Mouse (Mus musculus) limb, embryonic 14.5 days (tissue): ENCODE results near the gene 1700012B07Rik. TPM values are rescaled to one million over a fixed set of nuclear protein-coding genes. Genes with fewer than 3 reads are reported as not detected.

ENCODE experiments used
- ATAC-seq: fragments of 200-750 bp; cut with Nextera tagmentation; 2 replicates; pipeline ENCODE4 v1.8.0; 2017; ENCODE audit warnings: low read depth, moderate number of reproducible peaks, moderate TSS enrichment; ENCODE audit not compliant: low FRiP score
- DNase-seq: peaks from one replicate; pipeline ENCODE4 v3.0.0-alpha.2; 2015; ENCODE audit warnings: low spot score
- H3K27ac ChIP-seq: fragments of 300-500 bp; sonication (generic); replicated peaks from 2 replicates; pipeline ENCODE4 v1.5.1; 2014; ENCODE audit warnings: low read depth, mild to moderate bottlenecking, low read length, moderate library complexity, mixed read lengths
- H3K27me3 ChIP-seq: fragments of 300-500 bp; sonication (generic); 2 replicates; pipeline ENCODE4 v1.6.1; 2014; ENCODE audit warnings: low read length, mixed read lengths; ENCODE audit not compliant: control insufficient read depth, insufficient read depth
- H3K36me3 ChIP-seq: fragments of 300-500 bp; sonication (generic); 2 replicates; pipeline ENCODE4 v1.6.1; 2014; ENCODE audit warnings: mild to moderate bottlenecking, low read length, moderate library complexity, mixed read lengths; ENCODE audit not compliant: control insufficient read depth, insufficient read depth
- H3K4me1 ChIP-seq: fragments of 300-500 bp; sonication (generic); 2 replicates; pipeline ENCODE4 v1.6.1; 2014; ENCODE audit warnings: antibody characterized with exemption, low read length, mixed read lengths; ENCODE audit not compliant: control insufficient read depth, insufficient read depth
- H3K4me2 ChIP-seq: fragments of 300-500 bp; sonication (generic); replicated peaks from 2 replicates; pipeline ENCODE4 v1.6.1; 2014; ENCODE audit warnings: low read depth, mild to moderate bottlenecking, low read length, moderate library complexity; ENCODE audit not compliant: severe bottlenecking
- H3K4me3 ChIP-seq: fragments of 300-500 bp; sonication (generic); replicated peaks from 2 replicates; pipeline ENCODE4 v1.5.1; 2014; ENCODE audit warnings: low read length
- H3K9ac ChIP-seq: fragments of 300-500 bp; sonication (generic); 2 replicates; pipeline ENCODE4 v1.6.1; 2014; ENCODE audit warnings: mild to moderate bottlenecking, low read depth, low read length, moderate library complexity; ENCODE audit not compliant: severe bottlenecking
- H3K9me3 ChIP-seq: fragments of 300-500 bp; sonication (generic); 2 replicates; pipeline ENCODE4 v1.6.1; 2016; ENCODE audit warnings: low read length; ENCODE audit not compliant: control insufficient read depth
- POLR2A ChIP-seq: fragments of 200-500 bp; IDR thresholded peaks from 2 replicates; pipeline ENCODE4 v1.8.0; 2012; ENCODE audit warnings: inconsistent platforms, mild to moderate bottlenecking, moderate library complexity, borderline replicate concordance; ENCODE audit not compliant: insufficient read depth, insufficient read length; ENCODE audit errors: extremely low read depth
- WGBS: fragments of 180-500 bp; shearing (Covaris S2); extraction: QIAGEN DNeasy Blood & Tissue Kit; methylation state at CpG from one replicate; pipeline ENCODE4 v1.1.7; 2014; 5-methylcytosine and 5-hydroxymethylcytosine counted together
- polyA plus RNA-seq, 2 experiments: library from polyadenylated mRNA; depleted of rRNA in 1 of 2; stranded (reverse) in 1 of 2; unstranded in 1 of 2; fragments of >200 nt; fragmentation: Nextera tagmentation in 1 of 2; extraction: Ambion mirVana in 1 of 2; gene quantifications; 2 replicates each; pipeline versions ENCODE4 v1.2.1 to v1.2.3; 2012 to 2014

The 1700012B07Rik gene
- polyA plus RNA-seq, 2 experiments, result not detected

GRCm38 (mm10) chr11:109817405-109817804 is 10.4 kb downstream of the 1700012B07Rik start:
- H3K9ac ChIP-seq, result no peak overlapping the region

GRCm38 (mm10) chr11:109816911-109817310 is 10.9 kb downstream of the 1700012B07Rik start:
- Histone ChIP-seq H3K9ac (no peak overlapping the region), H3K36me3 (no peaks in the 10 kb centered on the region), H3K9me3 (no peaks in the 10 kb centered on the region), H3K27ac (no peak overlapping the region), H3K4me3 (no peak overlapping the region), H3K4me1 (no peaks in the 10 kb centered on the region), H3K4me2 (no peak overlapping the region), H3K27me3 (no peaks in the 10 kb centered on the region)
- DNase-seq, result no peak
- WGBS, result 65% methylated on average over 1 of the region's 1 CpGs
- no peak for TF ChIP-seq POLR2A
- ATAC-seq, result no peak

More at GRCm38 (mm10) chr11:109817405-109817804, 10.4 kb downstream of the 1700012B07Rik start:
- H3K27ac ChIP-seq, result no peak overlapping the region
- WGBS, result 80% methylated on average over 3 of the region's 3 CpGs
- no peak overlapping the region for H3K4me2 ChIP-seq
- ATAC-seq, result no peak
- no peak overlapping the region for H3K4me3 ChIP-seq
- H3K9me3 ChIP-seq, result no peaks in the 10 kb centered on the region
- H3K27me3 ChIP-seq, result no peaks in the 10 kb centered on the region
- no peak for DNase-seq
- no peaks in the 10 kb centered on the region for H3K4me1 ChIP-seq
- TF ChIP-seq POLR2A, result no peak
- no peaks in the 10 kb centered on the region for H3K36me3 ChIP-seq

GRCm38 (mm10) chr11:109811721-109812120 is 16.1 kb downstream of the 1700012B07Rik start:
- WGBS, result 73% methylated on average over 2 of the region's 2 CpGs
- ATAC-seq, result no peak
- peaks cover 4% of the 10 kb centered on the region; the same call in 1 of the 2 replicates for H3K9me3 ChIP-seq
- no peak for TF ChIP-seq POLR2A
- H3K36me3 ChIP-seq, result no peaks in the 10 kb centered on the region
- no peak overlapping the region for H3K4me3 ChIP-seq
- H3K27ac ChIP-seq, result no peak overlapping the region
- H3K4me2 ChIP-seq, result no peak overlapping the region
- H3K27me3 ChIP-seq, result no peaks in the 10 kb centered on the region
- DNase-seq, result no peak
- no peaks in the 10 kb centered on the region for H3K4me1 ChIP-seq
- H3K9ac ChIP-seq, result no peak overlapping the region

GRCm38 (mm10) chr11:109809175-109809855 is 18.5 kb downstream of the 1700012B07Rik start:
- Histone ChIP-seq H3K4me1 (peaks cover 2% of the 10 kb centered on the region; the same call in 1 of the 2 replicates), H3K27ac (no peak overlapping the region), H3K9me3 (peaks cover 4% of the 10 kb centered on the region; the same call in 1 of the 2 replicates), H3K4me3 (no peak overlapping the region), H3K9ac (no peak overlapping the region), H3K4me2 (no peak overlapping the region), H3K36me3 (no peaks in the 10 kb centered on the region), H3K27me3 (no peaks in the 10 kb centered on the region)
- WGBS, result 42% methylated on average over 4 of the region's 4 CpGs
- ATAC-seq (no peak), DNase-seq (no peak)
- no peak for TF ChIP-seq POLR2A

- ATAC-seq, result no peak
- DNase-seq, result no peak
These were observed 26.3 kb downstream of the 1700012B07Rik start for GRCm38 (mm10) chr11:109801515-109801914.

More at GRCm38 (mm10) chr11:109801515-109801914, 26.3 kb downstream of the 1700012B07Rik start:
- H3K9ac ChIP-seq, result no peak overlapping the region
- H3K4me3 ChIP-seq, result no peak overlapping the region
- H3K36me3 ChIP-seq, result no peaks in the 10 kb centered on the region
- H3K27ac ChIP-seq, result no peak overlapping the region
- no peak for TF ChIP-seq POLR2A
- WGBS, result 94% methylated on average over 1 of the region's 1 CpGs
- H3K9me3 ChIP-seq, result no peaks in the 10 kb centered on the region
- H3K4me1 ChIP-seq, result peaks cover 14% of the 10 kb centered on the region
- no peaks in the 10 kb centered on the region for H3K27me3 ChIP-seq
- no peak overlapping the region for H3K4me2 ChIP-seq
